Mouse (Mus musculus): ENCODE data around the gene Nol12.

Gene Nol12

GRCm38 (mm10) chr15:78986536-78987220 lies 51.9 kb downstream of the Nol12 start:
- in situ Hi-C loops (cut with MboI; ENCODE audit: unreplicated experiment in 2 of 2) = loop anchor here in 1 of 2 experiments (5.0 kb wide), 1 partner anchor 41 kb away; the partner anchor contains the start of gene H1f0

- in situ Hi-C loops (cut with MboI; ENCODE audit: unreplicated experiment in 2 of 2) = loop anchor here in 1 of 2 experiments (5.0 kb wide), 1 partner anchor 39 kb away; the partner anchor contains the start of gene H1f0
Observed at GRCm38 (mm10) chr15:78988499-78988971, 53.8 kb downstream of the Nol12 start.

GRCm38 (mm10) chr15:78989152-78990092 lies 54.7 kb downstream of the Nol12 start:
- in situ Hi-C loops (cut with MboI; ENCODE audit: unreplicated experiment in 2 of 2) = loop anchor here (5.0 kb wide), 2 partner anchors 37 to 38 kb away; partner anchors contain the start of gene H1f0 (in 1 of the 2)

- in situ Hi-C loops (cut with MboI; ENCODE audit: unreplicated experiment in 2 of 2) = loop anchor here in 1 of 2 experiments (5.0 kb wide), 1 partner anchor 38 kb away; no protein-coding TSS in a partner anchor
Observed at GRCm38 (mm10) chr15:78990093-78990463, 55.3 kb downstream of the Nol12 start.

GRCm38 (mm10) chr15:78990970-78991525 lies 56.3 kb downstream of the Nol12 start:
- in situ Hi-C loops (cut with MboI; ENCODE audit: unreplicated experiment in 2 of 2) = loop anchor here in 1 of 2 experiments (5.0 kb wide), 1 partner anchor 39 kb away; no protein-coding TSS in a partner anchor

- in situ Hi-C loops (cut with MboI; ENCODE audit: unreplicated experiment in 2 of 2) = loop anchor here in 1 of 2 experiments (5.0 kb wide), 1 partner anchor 40 kb away; no protein-coding TSS in a partner anchor
Observed at GRCm38 (mm10) chr15:78992235-78992634, 57.5 kb downstream of the Nol12 start.

- in situ Hi-C loops (cut with MboI; ENCODE audit: unreplicated experiment in 2 of 2) = loop anchor here in 1 of 2 experiments (5.0 kb wide), 1 partner anchor 41 kb away; no protein-coding TSS in a partner anchor
Observed at GRCm38 (mm10) chr15:78992925-78993324, 58.2 kb downstream of the Nol12 start.

Measured in v-Abl transformed pro-B cells (cell line).